Mouse (Mus musculus): ENCODE measurements around the gene Clmn. TPM values are rescaled to one million over a fixed set of nuclear protein-coding genes. Genes with fewer than 3 reads are reported as not detected.

The Clmn gene
- polyA plus RNA-seq, 1 experiment from 2014 or later = 2.5 TPM

DNA sequence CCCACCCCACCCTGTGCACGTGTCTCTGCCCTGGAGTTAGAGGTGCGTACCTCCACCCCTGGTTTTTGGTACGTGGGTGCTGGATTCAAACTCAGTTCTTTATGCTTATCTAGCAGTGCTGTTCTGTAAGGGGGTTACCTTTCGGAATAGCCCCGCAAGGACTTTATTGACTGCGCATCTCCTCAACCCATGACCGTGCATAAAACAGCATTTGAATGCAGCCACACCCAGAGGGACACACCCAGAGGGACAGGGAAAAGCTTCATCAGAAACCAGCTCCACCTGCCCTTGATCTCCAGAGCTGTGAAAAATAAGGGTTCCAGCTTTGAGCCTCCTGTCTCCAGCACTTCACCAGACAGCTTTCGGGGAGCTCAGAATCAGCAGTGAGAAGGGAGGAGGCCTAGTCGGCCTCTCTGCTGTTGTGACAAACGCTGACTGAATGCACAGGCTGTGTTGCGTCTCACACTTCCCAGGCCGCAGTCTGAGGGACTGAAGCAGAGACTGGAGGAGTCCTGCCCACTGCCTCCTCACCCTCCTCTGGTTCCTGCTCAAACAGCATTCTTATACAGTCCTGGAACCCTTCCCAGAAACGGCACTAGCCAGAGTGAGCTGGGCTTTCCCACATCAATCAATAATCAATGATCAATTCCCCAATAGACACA is 37.6 kb upstream of the Clmn start:
- Histone ChIP-seq H3K27ac (ENCODE audit: low read depth, low read length) (no peak overlapping the region), H3K36me3 (ENCODE audit: control insufficient read depth, insufficient read depth, low read length) (no peaks in the 10 kb centered on the region), H3K4me3 (ENCODE audit: low read depth, low read length) (no peak overlapping the region), H3K4me2 (no peak overlapping the region), H3K4me1 (ENCODE audit: control insufficient read depth, insufficient read depth, low read length) (no peaks in the 10 kb centered on the region), H3K9me3 (ENCODE audit: control insufficient read depth, low read length) (no peaks in the 10 kb centered on the region), H3K9ac (ENCODE audit: low read length) (no peak overlapping the region), H3K27me3 (ENCODE audit: control insufficient read depth, insufficient read depth, low read length) (0 out of 2 replicates have a peak, but pooled peaks cover 4% of the 10 kb centered on the region)
- no peak for ATAC-seq (ENCODE audit: low FRiP score)
- no peak for DNase-seq (ENCODE audit: low spot score, missing footprints)
- 84% methylated on average over 13 of the region's 13 CpGs for WGBS

DNA sequence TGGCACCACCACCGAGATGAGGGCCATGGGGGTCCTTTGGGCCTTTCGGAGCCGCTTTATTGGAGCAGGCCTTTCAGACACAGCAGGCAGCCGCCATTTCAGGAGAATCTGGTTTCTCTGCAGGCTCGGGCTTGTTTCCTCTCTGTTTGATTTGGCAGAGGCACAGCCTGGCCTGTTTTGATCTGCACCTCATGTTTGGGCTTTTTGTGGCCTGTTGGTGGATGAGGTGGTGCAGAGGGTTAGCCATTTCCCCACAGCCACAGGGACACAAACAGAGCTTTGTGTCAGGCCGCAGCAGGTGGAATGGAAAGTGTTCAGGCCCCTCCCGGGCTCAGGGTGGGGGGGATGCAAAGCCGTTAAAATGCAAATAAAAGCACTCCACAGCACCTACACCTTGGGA is 36.4 kb upstream of the Clmn start:
- H3K27me3 ChIP-seq (ENCODE audit: control insufficient read depth, insufficient read depth, low read length) = 0 out of 2 replicates have a peak, but pooled peaks cover 4% of the 10 kb centered on the region
- H3K36me3 ChIP-seq (ENCODE audit: control insufficient read depth, insufficient read depth, low read length) = no peaks in the 10 kb centered on the region
- H3K4me3 ChIP-seq (ENCODE audit: low read depth, low read length) = no peak overlapping the region
- no peak overlapping the region for H3K27ac ChIP-seq (ENCODE audit: low read depth, low read length)
- no peak overlapping the region for H3K9ac ChIP-seq (ENCODE audit: low read length)
- ATAC-seq (ENCODE audit: low FRiP score) (0 out of 2 replicates have a peak, but pooled peaks have one; percentile 3), DNase-seq (ENCODE audit: low spot score, missing footprints) (no peak)
- H3K9me3 ChIP-seq (ENCODE audit: control insufficient read depth, low read length) = no peaks in the 10 kb centered on the region
- no peak overlapping the region for H3K4me2 ChIP-seq
- WGBS = 37% methylated on average over 8 of the region's 8 CpGs
- H3K4me1 ChIP-seq (ENCODE audit: control insufficient read depth, insufficient read depth, low read length) = peaks cover 6% of the 10 kb centered on the region; the same call in 1 of the 2 replicates

DNA sequence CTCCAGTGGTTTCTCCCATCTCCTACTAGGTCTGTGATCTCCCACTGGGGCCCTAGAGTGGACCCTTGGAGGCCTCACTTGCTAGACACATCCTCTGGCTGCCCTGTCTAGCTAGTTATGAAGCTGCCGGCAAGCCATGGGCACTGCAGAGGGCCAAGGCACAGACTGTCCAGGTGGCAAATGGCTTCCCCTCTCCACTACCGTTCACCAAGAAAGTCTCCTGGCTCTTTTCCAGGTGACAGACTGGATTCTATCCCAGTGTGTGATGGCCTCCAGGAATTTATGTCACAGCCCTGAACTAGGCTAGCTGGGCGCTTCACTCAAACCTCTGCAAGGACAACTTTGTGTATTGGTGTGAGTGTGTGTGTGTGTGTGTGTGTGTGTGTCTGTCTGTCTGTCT is 35.0 kb upstream of the Clmn start:
- peaks cover 6% of the 10 kb centered on the region; the same call in 1 of the 2 replicates for H3K4me1 ChIP-seq (ENCODE audit: control insufficient read depth, insufficient read depth, low read length)
- H3K36me3 ChIP-seq (ENCODE audit: control insufficient read depth, insufficient read depth, low read length) = no peaks in the 10 kb centered on the region
- H3K9ac ChIP-seq (ENCODE audit: low read length) = no peak overlapping the region
- H3K27ac ChIP-seq (ENCODE audit: low read depth, low read length) = no peak overlapping the region
- no peak overlapping the region for H3K4me2 ChIP-seq
- no peak overlapping the region for H3K4me3 ChIP-seq (ENCODE audit: low read depth, low read length)
- WGBS = 89% methylated on average over 3 of the region's 3 CpGs
- ATAC-seq (ENCODE audit: low FRiP score) (no peak), DNase-seq (ENCODE audit: low spot score, missing footprints) (no peak)
- H3K27me3 ChIP-seq (ENCODE audit: control insufficient read depth, insufficient read depth, low read length) = 0 out of 2 replicates have a peak, but pooled peaks cover 2% of the 10 kb centered on the region
- H3K9me3 ChIP-seq (ENCODE audit: control insufficient read depth, low read length) = no peaks in the 10 kb centered on the region

DNA sequence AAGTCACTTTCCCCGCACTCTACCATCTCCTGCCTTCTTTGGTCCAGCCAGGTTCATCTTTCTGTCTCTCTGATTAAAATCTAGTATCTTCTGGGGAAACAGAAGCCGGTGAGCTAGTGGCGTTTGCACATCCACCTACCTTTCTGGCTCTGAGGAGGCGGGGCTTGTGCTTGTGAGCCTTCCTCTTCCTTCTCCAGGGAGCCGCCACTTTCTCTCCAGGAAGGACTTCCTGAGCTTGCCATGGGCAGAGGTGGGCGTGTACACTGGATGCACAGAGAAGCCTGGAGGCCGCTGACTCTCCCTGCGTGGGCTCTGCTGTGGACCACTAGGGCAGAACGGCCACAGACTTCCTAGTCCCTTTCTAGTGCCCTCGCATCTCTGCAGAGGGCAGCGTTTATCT is 34.3 kb upstream of the Clmn start:
- Histone ChIP-seq H3K36me3 (ENCODE audit: control insufficient read depth, insufficient read depth, low read length) (no peaks in the 10 kb centered on the region), H3K9ac (ENCODE audit: low read length) (no peak overlapping the region), H3K4me3 (ENCODE audit: low read depth, low read length) (no peak overlapping the region), H3K4me1 (ENCODE audit: control insufficient read depth, insufficient read depth, low read length) (peaks cover 6% of the 10 kb centered on the region; the same call in 1 of the 2 replicates), H3K9me3 (ENCODE audit: control insufficient read depth, low read length) (no peaks in the 10 kb centered on the region), H3K27ac (ENCODE audit: low read depth, low read length) (no peak overlapping the region), H3K27me3 (ENCODE audit: control insufficient read depth, insufficient read depth, low read length) (no peaks in the 10 kb centered on the region), H3K4me2 (no peak overlapping the region)
- DNase-seq (ENCODE audit: low spot score, missing footprints) = no peak
- ATAC-seq (ENCODE audit: low FRiP score) = no peak
- 65% methylated on average over 11 of the region's 11 CpGs for WGBS

DNA sequence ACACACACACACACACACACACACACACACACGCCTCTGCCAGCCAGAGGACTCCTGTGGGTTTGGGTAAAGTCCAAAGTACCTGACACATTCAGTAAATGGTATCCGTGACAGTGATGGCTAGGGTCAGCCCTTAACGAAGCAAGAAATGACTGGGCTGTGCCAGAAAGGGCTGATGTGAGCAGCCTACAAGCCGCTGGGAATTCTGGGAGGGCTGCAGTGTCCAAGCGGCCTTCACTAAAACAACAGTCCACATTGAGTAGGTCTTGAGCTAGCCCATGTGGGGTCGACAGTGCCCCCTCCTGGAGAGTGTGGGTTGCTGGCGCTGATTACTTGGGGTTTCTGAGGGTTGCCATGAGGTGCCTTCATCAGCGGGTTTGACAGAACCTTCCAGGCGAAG is 33.8 kb upstream of the Clmn start:
- H3K36me3 ChIP-seq (ENCODE audit: control insufficient read depth, insufficient read depth, low read length) = no peaks in the 10 kb centered on the region
- H3K9ac ChIP-seq (ENCODE audit: low read length) = no peak overlapping the region
- no peak overlapping the region for H3K4me3 ChIP-seq (ENCODE audit: low read depth, low read length)
- H3K4me1 ChIP-seq (ENCODE audit: control insufficient read depth, insufficient read depth, low read length) = peaks cover 6% of the 10 kb centered on the region; the same call in 1 of the 2 replicates
- no peak for ATAC-seq (ENCODE audit: low FRiP score)
- no peak for DNase-seq (ENCODE audit: low spot score, missing footprints)
- no peak overlapping the region for H3K4me2 ChIP-seq
- H3K27ac ChIP-seq (ENCODE audit: low read depth, low read length) = no peak overlapping the region
- no peaks in the 10 kb centered on the region for H3K9me3 ChIP-seq (ENCODE audit: control insufficient read depth, low read length)
- WGBS = 75% methylated on average over 9 of the region's 9 CpGs
- no peaks in the 10 kb centered on the region for H3K27me3 ChIP-seq (ENCODE audit: control insufficient read depth, insufficient read depth, low read length)

DNA sequence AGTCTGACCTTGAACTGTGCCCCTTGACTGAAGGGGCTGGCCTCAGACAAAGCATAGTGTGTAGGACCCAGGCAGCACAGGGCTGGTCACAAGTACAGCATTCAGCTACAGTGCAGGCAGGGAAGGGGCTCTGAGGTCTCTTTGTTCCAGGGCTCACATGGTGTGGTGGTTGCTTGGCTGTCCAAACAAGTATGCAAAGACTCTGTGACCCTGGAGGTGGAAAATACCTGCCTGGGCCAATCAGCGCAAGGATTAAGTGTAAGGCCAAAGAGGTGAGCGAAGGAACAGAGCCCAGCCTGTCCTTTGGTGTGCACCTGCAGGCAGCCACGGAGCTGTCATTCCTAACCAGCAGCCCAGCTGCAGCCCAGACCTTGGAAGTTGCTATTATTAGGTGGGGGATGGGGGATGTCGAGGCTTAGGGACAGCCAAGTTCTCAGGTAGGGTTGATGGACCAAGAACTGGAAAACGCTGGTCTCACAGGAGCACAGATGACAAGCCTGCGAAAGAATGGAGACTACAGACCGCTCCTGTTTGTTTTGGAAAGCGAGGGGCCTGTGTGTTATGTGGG is 32.3 kb upstream of the Clmn start:
- ATAC-seq (ENCODE audit: low FRiP score) (peak; percentile 68), DNase-seq (ENCODE audit: low spot score, missing footprints) (peak; percentile 86)
- H3K36me3 ChIP-seq (ENCODE audit: control insufficient read depth, insufficient read depth, low read length) = no peaks in the 10 kb centered on the region
- H3K27ac ChIP-seq (ENCODE audit: low read depth, low read length) = no peak overlapping the region
- H3K4me1 ChIP-seq (ENCODE audit: control insufficient read depth, insufficient read depth, low read length) = peaks cover 6% of the 10 kb centered on the region; the same call in 1 of the 2 replicates
- 54% methylated on average over 8 of the region's 8 CpGs for WGBS
- no peak overlapping the region for H3K4me3 ChIP-seq (ENCODE audit: low read depth, low read length)
- no peaks in the 10 kb centered on the region for H3K27me3 ChIP-seq (ENCODE audit: control insufficient read depth, insufficient read depth, low read length)
- H3K9ac ChIP-seq (ENCODE audit: low read length) = no peak overlapping the region
- H3K9me3 ChIP-seq (ENCODE audit: control insufficient read depth, low read length) = no peaks in the 10 kb centered on the region
- no peak overlapping the region for H3K4me2 ChIP-seq

DNA sequence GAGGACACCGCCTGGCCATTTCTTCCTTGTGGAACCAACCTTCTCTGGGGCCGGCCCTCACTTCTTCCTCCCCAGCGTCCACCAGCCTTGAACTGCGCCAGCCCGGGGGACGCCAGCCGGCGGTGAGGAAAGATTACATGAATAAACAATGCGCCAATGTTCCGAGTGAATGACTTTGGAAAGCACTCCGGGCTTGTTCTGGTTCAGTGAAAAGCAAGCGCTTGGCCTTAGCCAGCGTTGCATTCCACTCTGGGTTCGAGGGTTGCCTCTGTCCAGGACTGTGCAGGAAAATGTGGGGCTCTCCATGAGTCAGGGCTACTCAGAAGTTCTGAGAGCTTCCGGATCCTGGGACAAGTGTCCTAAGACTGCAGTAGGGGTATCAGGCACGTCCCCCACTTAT is 31.8 kb upstream of the Clmn start:
- Histone ChIP-seq H3K27me3 (ENCODE audit: control insufficient read depth, insufficient read depth, low read length) (no peaks in the 10 kb centered on the region), H3K36me3 (ENCODE audit: control insufficient read depth, insufficient read depth, low read length) (no peaks in the 10 kb centered on the region), H3K4me1 (ENCODE audit: control insufficient read depth, insufficient read depth, low read length) (peaks cover 6% of the 10 kb centered on the region; the same call in 1 of the 2 replicates), H3K9me3 (ENCODE audit: control insufficient read depth, low read length) (no peaks in the 10 kb centered on the region), H3K4me2 (no peak overlapping the region), H3K4me3 (ENCODE audit: low read depth, low read length) (no peak overlapping the region), H3K27ac (ENCODE audit: low read depth, low read length) (no peak overlapping the region), H3K9ac (ENCODE audit: low read length) (no peak overlapping the region)
- peak; percentile 71 for ATAC-seq (ENCODE audit: low FRiP score)
- WGBS = 50% methylated on average over 16 of the region's 16 CpGs
- no peak for DNase-seq (ENCODE audit: low spot score, missing footprints)

DNA sequence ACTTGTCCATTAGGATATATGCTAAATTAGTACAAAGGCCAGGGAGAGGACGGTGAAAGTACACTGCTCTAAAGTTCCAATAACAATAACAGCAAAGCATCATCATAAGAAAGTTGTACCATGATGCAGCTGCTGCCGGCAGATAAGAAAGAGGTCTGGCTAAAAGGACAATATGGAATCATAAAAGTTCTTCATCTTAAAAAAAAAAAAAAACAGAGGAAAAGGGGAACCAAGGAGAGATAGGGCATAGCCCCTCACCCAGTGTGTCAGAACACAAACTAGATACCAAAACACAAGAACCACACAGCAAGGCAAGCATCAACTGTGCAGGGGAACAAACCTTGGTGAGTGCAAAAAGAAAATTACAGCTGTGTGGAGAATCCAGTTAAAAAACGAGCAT is 27.4 kb upstream of the Clmn start:
- H3K9me3 ChIP-seq (ENCODE audit: control insufficient read depth, low read length) = no peaks in the 10 kb centered on the region
- ATAC-seq (ENCODE audit: low FRiP score) (no peak), DNase-seq (ENCODE audit: low spot score, missing footprints) (no peak)
- WGBS = 93% methylated on average over 3 of the region's 3 CpGs
- no peaks in the 10 kb centered on the region for H3K27me3 ChIP-seq (ENCODE audit: control insufficient read depth, insufficient read depth, low read length)
- H3K4me3 ChIP-seq (ENCODE audit: low read depth, low read length) = no peak overlapping the region
- H3K27ac ChIP-seq (ENCODE audit: low read depth, low read length) = no peak overlapping the region
- H3K4me1 ChIP-seq (ENCODE audit: control insufficient read depth, insufficient read depth, low read length) = peaks cover 6% of the 10 kb centered on the region; the same call in 1 of the 2 replicates
- H3K9ac ChIP-seq (ENCODE audit: low read length) = no peak overlapping the region
- H3K4me2 ChIP-seq = no peak overlapping the region
- no peaks in the 10 kb centered on the region for H3K36me3 ChIP-seq (ENCODE audit: control insufficient read depth, insufficient read depth, low read length)

DNA sequence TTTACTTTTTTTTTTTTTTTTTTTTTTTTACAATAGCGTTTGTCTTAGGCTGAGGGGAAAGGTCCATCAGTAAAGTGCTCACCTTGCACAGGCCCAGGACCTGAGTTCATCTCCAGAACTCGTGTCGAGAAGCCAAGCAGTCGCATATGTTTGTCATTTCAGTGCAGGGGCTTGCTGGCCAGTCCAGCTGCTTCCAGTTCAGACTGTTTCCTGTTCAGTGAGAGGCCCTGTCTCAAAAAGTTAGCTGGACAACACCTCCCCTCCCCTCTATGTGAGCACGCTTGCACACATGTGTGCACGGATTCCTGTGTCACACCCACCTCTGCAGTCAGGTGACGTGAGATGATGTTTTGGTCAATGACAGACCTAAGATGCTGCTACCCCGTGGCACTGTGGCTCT is 25.2 kb upstream of the Clmn start:
- WGBS = 85% methylated on average over 8 of the region's 8 CpGs
- H3K27ac ChIP-seq (ENCODE audit: low read depth, low read length) = no peak overlapping the region

More for the DNA sequence above, 25.2 kb upstream of the Clmn start:
- H3K4me3 ChIP-seq (ENCODE audit: low read depth, low read length) = no peak overlapping the region
- no peak for ATAC-seq (ENCODE audit: low FRiP score)
- H3K27me3 ChIP-seq (ENCODE audit: control insufficient read depth, insufficient read depth, low read length) = no peaks in the 10 kb centered on the region
- no peak for DNase-seq (ENCODE audit: low spot score, missing footprints)
- no peak overlapping the region for H3K9ac ChIP-seq (ENCODE audit: low read length)
- H3K9me3 ChIP-seq (ENCODE audit: control insufficient read depth, low read length) = no peaks in the 10 kb centered on the region
- no peak overlapping the region for H3K4me2 ChIP-seq
- H3K36me3 ChIP-seq (ENCODE audit: control insufficient read depth, insufficient read depth, low read length) = no peaks in the 10 kb centered on the region
- no peaks in the 10 kb centered on the region for H3K4me1 ChIP-seq (ENCODE audit: control insufficient read depth, insufficient read depth, low read length)
